Mouse (Mus musculus) myocyte (in vitro differentiated cells): ENCODE measurements around the gene Wbp11. TPM values are rescaled to one million over a fixed set of nuclear protein-coding genes. Genes with fewer than 3 reads are reported as not detected.

Source experiments
- H3K27me3 ChIP-seq: one replicate; pipeline ENCODE4 v1.6.1; 2011; ENCODE audit not compliant: control insufficient read depth, insufficient read depth, insufficient read length
- H3K36me3 ChIP-seq: one replicate; pipeline ENCODE4 v1.6.1; 2011; ENCODE audit not compliant: control insufficient read depth, insufficient read depth
- H3K4me2 ChIP-seq: one replicate; pipeline ENCODE4 v1.6.1; 2011; ENCODE audit warnings: low read depth, control low read depth
- H3K4me3 ChIP-seq: one replicate; pipeline ENCODE4 v1.5.1; 2011; ENCODE audit warnings: mild to moderate bottlenecking, control low read depth, moderate library complexity
- H3K79me2 ChIP-seq: one replicate; pipeline ENCODE4 v1.6.1; 2011; ENCODE audit not compliant: control insufficient read depth, insufficient read depth
- H3ac ChIP-seq: one replicate; pipeline ENCODE4 v1.6.1; 2011; ENCODE audit not compliant: control insufficient read depth, insufficient read length
- CEBPB ChIP-seq: IDR thresholded peaks from 2 replicates; pipeline ENCODE4 v1.6.1; 2011; ENCODE audit warnings: mild to moderate bottlenecking, moderate library complexity; ENCODE audit not compliant: poor library complexity, insufficient read depth, severe bottlenecking
- E2F4 ChIP-seq: IDR thresholded peaks from one replicate; pipeline ENCODE4 v1.6.1; 2011; ENCODE audit warnings: mild to moderate bottlenecking, control low read depth, moderate library complexity; ENCODE audit not compliant: insufficient read depth
- MAX ChIP-seq: IDR thresholded peaks from one replicate; pipeline ENCODE4 v1.6.1; 2011; ENCODE audit warnings: low read depth, mild to moderate bottlenecking, control low read depth
- MYOD1 ChIP-seq, 3 experiments: IDR thresholded peaks; one replicate each; pipeline ENCODE4 v1.6.1; 2011; ENCODE audit warnings: control low read depth in 2 of 3, low read depth in 2 of 3, mild to moderate bottlenecking in 2 of 3, moderate library complexity in 1 of 3; ENCODE audit not compliant: insufficient read length in 2 of 3, control insufficient read depth in 1 of 3
- MYOG ChIP-seq, 3 experiments: IDR thresholded peaks; one replicate each; pipeline ENCODE4 v1.6.1; 2011; ENCODE audit warnings: control low read depth in 2 of 3, low read depth in 2 of 3, mild to moderate bottlenecking in 2 of 3; ENCODE audit not compliant: insufficient read length in 2 of 3, control insufficient read depth in 1 of 3, insufficient read depth in 1 of 3
- POLR2A ChIP-seq: IDR thresholded peaks from one replicate; pipeline ENCODE4 v1.6.1; 2011; ENCODE audit warnings: low read depth, mild to moderate bottlenecking, control low read depth, moderate library complexity; ENCODE audit not compliant: insufficient read length
- POLR2AphosphoS2 ChIP-seq: IDR thresholded peaks from one replicate; pipeline ENCODE4 v1.6.1; 2011; ENCODE audit warnings: low read depth, control low read depth; ENCODE audit not compliant: insufficient read length
- REST ChIP-seq: IDR thresholded peaks from one replicate; pipeline ENCODE4 v1.6.1; 2011; ENCODE audit warnings: mild to moderate bottlenecking, control low read depth, moderate library complexity; ENCODE audit not compliant: insufficient read depth, insufficient read length
- SRF ChIP-seq: IDR thresholded peaks from one replicate; pipeline ENCODE4 v1.6.1; 2011; ENCODE audit warnings: low read depth; ENCODE audit not compliant: control insufficient read depth, insufficient read length
- TCF12 ChIP-seq: IDR thresholded peaks from one replicate; pipeline ENCODE4 v1.6.1; 2011; ENCODE audit warnings: mild to moderate bottlenecking, control low read depth; ENCODE audit not compliant: poor library complexity, insufficient read depth, severe bottlenecking
- TCF3 ChIP-seq: IDR thresholded peaks from one replicate; pipeline ENCODE4 v1.6.1; 2011; ENCODE audit warnings: low read depth, control low read depth; ENCODE audit not compliant: insufficient read length
- USF1 ChIP-seq: IDR thresholded peaks from one replicate; pipeline ENCODE4 v1.6.1; 2011; ENCODE audit warnings: low read depth, mild to moderate bottlenecking, control low read depth, moderate library complexity
- polyA plus RNA-seq: library from polyadenylated mRNA; unstranded; fragments of >200 nt; fragmentation: generic; extraction: Trizol; gene quantifications from one replicate; pipeline ENCODE4 v1.2.1, GENCODE M21; 2012; ENCODE audit warnings: missing spikeins

Wbp11 gene
- polyA plus RNA-seq, 1 experiment: 44.6 TPM

GRCm38 (mm10) chr6:136782761-136783160, 45.3 kb downstream of the Wbp11 start:
- H3ac ChIP-seq: no peak overlapping the region
- H3K36me3 ChIP-seq: no peaks in the 10 kb centered on the region
- H3K4me2 ChIP-seq: no peak overlapping the region
- peaks cover 8% of the 10 kb centered on the region for H3K27me3 ChIP-seq
- TF ChIP-seq SRF (no peak), USF1 (no peak), E2F4 (no peak), MAX (no peak), MYOD1 (IDR thresholded peaks at IDR 0.05; ENCODE audit: control insufficient read depth in 1 of 3, insufficient read length in 2 of 3, low read depth in 2 of 3) (no peak), TCF12 (no peak), TCF3 (no peak), MYOG (IDR thresholded peaks at IDR 0.05; ENCODE audit: control insufficient read depth in 1 of 3, insufficient read depth in 1 of 3, insufficient read length in 2 of 3, low read depth in 2 of 3) (no peak), POLR2AphosphoS2 (no peak), POLR2A (no peak), CEBPB (no peak), REST (no peak)
- no peaks in the 10 kb centered on the region for H3K79me2 ChIP-seq
- H3K4me3 ChIP-seq: no peak overlapping the region

DNA sequence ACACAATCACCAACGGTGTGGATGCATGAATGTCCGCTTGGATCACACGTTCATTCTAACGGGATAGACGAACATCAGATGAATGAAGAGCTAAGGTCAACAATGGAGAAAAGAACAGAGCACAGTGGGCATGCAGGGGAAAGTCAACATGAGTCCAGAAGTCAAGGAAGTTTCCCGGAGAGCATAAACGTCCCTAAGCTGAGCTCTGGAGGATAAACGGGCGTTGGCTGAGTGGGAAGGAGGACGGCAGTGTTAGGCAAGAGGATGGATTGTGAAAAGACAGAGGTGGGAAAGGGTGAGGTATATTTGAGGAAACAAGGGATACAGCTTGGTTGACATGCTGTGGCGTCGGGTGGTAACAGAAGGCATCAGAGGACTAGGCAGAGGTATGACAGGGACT, 45.9 kb downstream of the Wbp11 start:
- no peak overlapping the region for H3K4me2 ChIP-seq
- no peaks in the 10 kb centered on the region for H3K36me3 ChIP-seq
- H3ac ChIP-seq: no peak overlapping the region
- TF ChIP-seq REST (no peak), TCF3 (no peak), MAX (no peak), MYOG (IDR thresholded peaks at IDR 0.05; ENCODE audit: control insufficient read depth in 1 of 3, insufficient read depth in 1 of 3, insufficient read length in 2 of 3, low read depth in 2 of 3) (no peak), E2F4 (no peak), MYOD1 (IDR thresholded peaks at IDR 0.05; ENCODE audit: control insufficient read depth in 1 of 3, insufficient read length in 2 of 3, low read depth in 2 of 3) (no peak), POLR2AphosphoS2 (no peak), TCF12 (no peak), CEBPB (no peak)
- H3K4me3 ChIP-seq: no peak overlapping the region
- H3K27me3 ChIP-seq: peaks cover 8% of the 10 kb centered on the region
- H3K79me2 ChIP-seq: no peaks in the 10 kb centered on the region

DNA sequence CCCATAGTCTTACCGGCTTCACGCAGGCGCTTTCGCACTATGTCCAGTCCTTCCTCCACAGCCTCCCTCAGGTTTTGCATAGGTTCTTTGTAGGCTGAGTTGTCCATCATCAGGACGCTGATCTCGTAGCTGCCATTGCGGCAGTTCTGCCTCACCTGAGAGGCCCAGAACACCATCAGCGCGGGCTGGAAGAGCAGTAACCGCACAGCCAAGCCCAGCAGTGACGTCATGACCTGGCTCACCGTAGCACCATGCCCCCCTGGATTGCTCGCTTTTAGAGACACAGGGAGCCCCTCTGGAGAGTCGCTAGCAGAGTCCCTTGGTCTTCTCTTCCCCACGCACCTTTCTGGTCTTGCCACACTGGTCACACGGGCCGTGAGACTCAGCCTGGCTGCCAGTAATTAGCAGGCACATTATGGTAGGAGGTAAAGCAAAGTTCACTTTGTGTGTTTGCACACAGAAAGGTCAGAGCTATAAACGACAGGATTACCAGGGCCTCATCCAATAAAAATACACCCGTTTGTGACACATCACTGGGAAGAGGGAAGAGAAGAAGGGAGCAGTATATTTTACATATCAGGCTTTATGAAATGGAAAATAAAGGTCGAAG, 46.6 kb downstream of the Wbp11 start, which contains the start of gene Gucy2c:
Gucy2c (minus strand) TSS at position 389 of the 610 bp plus-strand sequence.
- H3K4me2 ChIP-seq: no peak within 1 kb of the TSS
- no peak within 1 kb of the TSS for H3K4me3 ChIP-seq
- H3K27me3 ChIP-seq: peaks cover 8% of the 10 kb centered on the region
- H3K36me3 ChIP-seq: no peaks in the 10 kb centered on the region
- no peak within 1 kb of the TSS for H3ac ChIP-seq
- no peaks in the 10 kb centered on the region for H3K79me2 ChIP-seq
- no peak for TF ChIP-seq POLR2AphosphoS2
- no peak for TF ChIP-seq MYOG (IDR thresholded peaks at IDR 0.05; ENCODE audit: control insufficient read depth in 1 of 3, insufficient read depth in 1 of 3, insufficient read length in 2 of 3, low read depth in 2 of 3)
- TF ChIP-seq E2F4: no peak
- no peak for TF ChIP-seq TCF3
- TF ChIP-seq MAX: no peak
- TF ChIP-seq MYOD1 (IDR thresholded peaks at IDR 0.05; ENCODE audit: control insufficient read depth in 1 of 3, insufficient read length in 2 of 3, low read depth in 2 of 3): no peak
- no peak for TF ChIP-seq CEBPB
- TF ChIP-seq SRF: no peak
- no peak for TF ChIP-seq USF1
- TF ChIP-seq POLR2A: no peak

DNA sequence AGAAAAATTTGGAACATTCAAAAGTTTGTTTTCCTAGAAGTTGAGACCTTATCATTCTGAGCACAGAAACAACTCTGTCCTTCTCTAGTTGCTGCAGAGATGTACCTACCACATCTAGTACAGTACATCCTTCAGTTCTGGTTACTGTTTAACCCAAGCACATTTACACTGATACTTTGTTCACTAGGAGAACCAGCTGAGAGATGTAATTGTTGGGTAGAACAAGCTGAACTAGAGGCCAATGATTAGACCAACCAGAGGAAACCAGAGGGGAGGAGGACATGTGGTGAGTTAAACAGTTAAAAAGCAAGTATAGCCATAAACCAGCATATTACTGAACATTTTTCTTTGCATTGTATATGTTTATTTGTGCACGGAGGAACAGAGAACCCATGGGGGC, 51.6 kb downstream of the Wbp11 start:
- TF ChIP-seq POLR2A (no peak), MYOD1 (IDR thresholded peaks at IDR 0.05; ENCODE audit: control insufficient read depth in 1 of 3, insufficient read length in 2 of 3, low read depth in 2 of 3) (no peak), TCF12 (no peak), SRF (no peak), POLR2AphosphoS2 (no peak), CEBPB (no peak), USF1 (no peak)
- Histone ChIP-seq H3K36me3 (no peaks in the 10 kb centered on the region), H3K4me3 (no peak overlapping the region), H3K4me2 (no peak overlapping the region), H3K27me3 (peaks cover 2% of the 10 kb centered on the region), H3K79me2 (no peaks in the 10 kb centered on the region), H3ac (no peak overlapping the region)

GRCm38 (mm10) chr6:136769859-136770258, 58.2 kb downstream of the Wbp11 start:
- no peaks in the 10 kb centered on the region for H3K79me2 ChIP-seq
- no peaks in the 10 kb centered on the region for H3K27me3 ChIP-seq
- H3K36me3 ChIP-seq: no peaks in the 10 kb centered on the region
- TF ChIP-seq USF1: no peak
- TF ChIP-seq CEBPB: no peak
- no peak for TF ChIP-seq TCF12
- TF ChIP-seq MAX: no peak
- no peak for TF ChIP-seq E2F4
- TF ChIP-seq POLR2A: no peak
- no peak for TF ChIP-seq MYOG (IDR thresholded peaks at IDR 0.05; ENCODE audit: control insufficient read depth in 1 of 3, insufficient read depth in 1 of 3, insufficient read length in 2 of 3, low read depth in 2 of 3)
- TF ChIP-seq POLR2AphosphoS2: no peak
- no peak for TF ChIP-seq TCF3
- no peak for TF ChIP-seq SRF
- H3K4me3 ChIP-seq: no peak overlapping the region
- no peak overlapping the region for H3ac ChIP-seq
- H3K4me2 ChIP-seq: no peak overlapping the region
